Mouse (Mus musculus) CD4-positive helper T cell, adult 2 months (primary cell): ENCODE data around the gene Larp1.

ENCODE experiments used
- DNase-seq: peaks from one replicate; pipeline ENCODE4 v3.0.0-alpha.2; 2012; ENCODE audit warnings: low read depth, missing footprints, low spot score

Larp1 gene

DNA sequence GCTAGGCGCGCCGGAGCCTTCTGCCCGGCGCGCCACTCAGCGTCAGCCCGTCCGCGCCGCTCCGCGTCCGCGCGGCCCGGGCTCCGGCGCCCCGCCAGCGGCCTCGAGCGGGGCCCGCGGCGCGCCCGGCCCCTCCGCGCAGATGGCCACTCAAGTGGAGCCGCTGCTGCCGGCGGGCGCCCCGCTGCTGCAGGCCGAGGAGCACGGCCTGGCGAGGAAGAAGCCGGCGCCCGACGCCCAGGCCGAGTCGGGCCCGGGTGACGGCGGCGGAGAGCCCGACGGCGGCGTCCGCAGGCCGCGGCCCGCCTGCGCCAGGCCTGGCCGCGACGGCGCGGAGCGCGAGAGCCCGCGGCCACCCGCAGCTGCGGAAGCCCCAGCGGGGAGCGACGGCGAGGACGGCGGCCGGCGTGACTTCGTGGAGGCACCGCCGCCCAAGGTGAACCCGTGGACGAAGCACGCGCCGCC lies at the start of gene Larp1:
TSS of gene Larp1 (plus strand) at position 14 of the 465 bp plus-strand sequence.
- DNase-seq = no peak

DNA sequence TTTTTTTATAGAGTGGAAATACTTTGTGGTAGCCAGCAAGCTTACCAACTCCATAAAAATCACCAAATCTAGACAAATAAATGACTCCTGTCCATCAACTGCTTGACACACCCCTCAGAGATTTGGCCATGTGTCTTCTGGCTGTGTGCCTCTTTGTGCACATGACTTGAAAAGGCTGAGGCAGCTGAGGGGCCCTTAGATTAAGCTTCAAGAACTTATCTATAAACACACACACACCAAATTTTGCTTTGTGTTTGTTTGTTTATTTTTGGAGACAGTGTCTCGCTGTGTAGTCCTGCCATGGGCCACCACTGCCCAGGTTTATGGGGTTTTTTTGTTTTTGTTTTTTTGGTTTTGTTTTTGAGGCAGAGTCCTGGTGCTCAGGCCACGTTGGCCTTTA lies 48.9 kb upstream of the Larp1 start:
- no peak for DNase-seq

DNA sequence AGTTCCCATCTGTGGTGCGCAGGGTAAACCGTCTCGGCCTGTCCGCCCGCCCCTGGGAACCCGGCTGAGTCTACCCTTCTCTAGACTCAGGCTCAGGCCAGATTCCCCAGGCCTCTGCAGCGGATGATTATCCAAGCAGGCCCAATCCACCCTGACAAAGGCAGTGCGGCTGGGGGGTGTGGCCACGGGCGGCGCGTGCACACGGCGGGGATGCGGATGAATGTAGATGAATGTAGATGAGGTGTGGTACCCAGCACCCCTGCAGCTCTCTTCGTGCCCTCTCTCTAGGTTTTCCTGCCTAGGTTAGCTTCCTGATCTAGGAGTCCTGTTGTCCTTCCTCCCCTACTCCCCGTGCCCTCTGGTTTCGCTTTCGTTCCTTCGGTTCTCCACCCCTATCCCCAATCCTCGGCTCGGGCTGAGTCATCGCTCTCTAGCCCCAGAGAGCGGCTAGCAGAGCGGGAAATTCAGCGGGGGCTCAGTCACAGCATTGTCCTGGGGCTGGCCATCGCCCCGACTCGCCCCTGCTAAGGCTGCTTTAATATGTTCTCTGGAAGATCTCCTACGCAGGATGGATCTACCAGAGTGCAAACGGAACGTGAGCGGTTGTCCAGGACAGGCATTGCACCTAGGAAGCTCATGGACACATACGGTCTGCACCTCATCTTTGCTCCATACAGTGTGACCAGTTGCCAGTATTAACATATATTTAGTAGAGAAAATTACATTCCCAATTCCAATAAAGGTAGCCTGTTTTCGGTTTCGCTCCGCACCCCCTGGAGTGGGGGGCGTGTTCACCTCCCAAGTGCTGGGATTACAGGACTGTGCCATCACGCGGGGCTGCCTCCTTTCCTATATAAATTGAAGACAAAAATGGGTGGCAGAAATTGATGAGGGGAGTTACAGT lies 46.2 kb upstream of the Larp1 start:
- peak; percentile 75 for DNase-seq

DNA sequence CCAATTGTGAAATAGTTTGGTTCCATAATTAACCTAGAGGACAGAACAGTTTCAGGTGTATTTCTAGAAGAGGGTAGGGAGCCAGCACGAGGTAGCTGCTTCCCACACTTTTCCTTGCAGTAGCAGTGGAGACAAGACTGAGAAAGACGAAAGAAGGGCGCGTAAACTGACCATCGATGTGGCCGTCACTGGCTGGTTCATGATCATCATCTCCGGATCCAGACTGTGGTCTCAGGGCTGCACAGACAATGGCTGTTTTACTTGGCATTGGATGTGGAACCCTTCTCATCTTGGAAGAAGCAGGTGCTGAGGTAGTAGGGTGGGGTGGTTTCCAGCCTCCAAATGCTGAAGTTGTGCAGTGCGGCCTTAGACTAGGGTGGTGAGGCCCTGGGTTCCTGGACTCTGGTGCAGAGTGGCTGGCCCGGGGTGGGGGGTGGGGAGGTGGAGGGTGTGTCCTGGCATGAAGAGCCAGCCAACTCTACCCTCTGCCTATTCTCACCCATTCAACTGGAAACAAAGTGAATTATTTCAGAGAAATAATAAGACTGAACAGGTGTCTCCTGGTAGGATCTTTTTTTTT lies 45.5 kb upstream of the Larp1 start:
- no peak for DNase-seq

- no peak for DNase-seq
Measured at GRCm38 (mm10) chr11:57966630-57967029, 42.2 kb upstream of the Larp1 start.

- DNase-seq = no peak
Measured at GRCm38 (mm10) chr11:57968301-57968700, 40.6 kb upstream of the Larp1 start.

GRCm38 (mm10) chr11:57970541-57970940 lies 38.3 kb upstream of the Larp1 start:
- DNase-seq = no peak

GRCm38 (mm10) chr11:57973001-57973912 lies 35.6 kb upstream of the Larp1 start:
- no peak for DNase-seq

- no peak for DNase-seq
Measured at GRCm38 (mm10) chr11:57973913-57974234, 35.0 kb upstream of the Larp1 start.

GRCm38 (mm10) chr11:57975876-57976275 lies 33.0 kb upstream of the Larp1 start:
- no peak for DNase-seq

DNA sequence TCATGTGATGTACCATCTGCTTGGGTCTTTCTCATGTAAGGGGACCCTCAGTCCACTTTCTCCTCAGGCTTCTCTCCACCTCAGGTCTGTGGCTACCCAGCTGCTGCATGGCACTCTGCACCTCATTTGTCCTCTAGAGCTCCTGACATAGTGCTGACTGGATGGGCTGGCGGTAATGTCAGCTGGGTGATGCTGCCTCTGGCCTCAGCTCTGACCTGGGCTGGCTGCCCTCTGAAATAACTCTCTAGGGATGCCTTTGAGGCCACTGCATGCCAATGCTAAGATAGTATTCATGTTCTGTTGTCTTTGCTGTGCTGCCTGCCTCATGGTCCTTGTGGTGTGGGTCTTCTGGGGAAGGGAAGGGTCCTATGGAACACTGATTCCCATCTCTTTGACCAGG lies 31.2 kb upstream of the Larp1 start:
- DNase-seq = no peak

- DNase-seq = no peak
Measured at GRCm38 (mm10) chr11:57979621-57980020, 29.2 kb upstream of the Larp1 start.

DNA sequence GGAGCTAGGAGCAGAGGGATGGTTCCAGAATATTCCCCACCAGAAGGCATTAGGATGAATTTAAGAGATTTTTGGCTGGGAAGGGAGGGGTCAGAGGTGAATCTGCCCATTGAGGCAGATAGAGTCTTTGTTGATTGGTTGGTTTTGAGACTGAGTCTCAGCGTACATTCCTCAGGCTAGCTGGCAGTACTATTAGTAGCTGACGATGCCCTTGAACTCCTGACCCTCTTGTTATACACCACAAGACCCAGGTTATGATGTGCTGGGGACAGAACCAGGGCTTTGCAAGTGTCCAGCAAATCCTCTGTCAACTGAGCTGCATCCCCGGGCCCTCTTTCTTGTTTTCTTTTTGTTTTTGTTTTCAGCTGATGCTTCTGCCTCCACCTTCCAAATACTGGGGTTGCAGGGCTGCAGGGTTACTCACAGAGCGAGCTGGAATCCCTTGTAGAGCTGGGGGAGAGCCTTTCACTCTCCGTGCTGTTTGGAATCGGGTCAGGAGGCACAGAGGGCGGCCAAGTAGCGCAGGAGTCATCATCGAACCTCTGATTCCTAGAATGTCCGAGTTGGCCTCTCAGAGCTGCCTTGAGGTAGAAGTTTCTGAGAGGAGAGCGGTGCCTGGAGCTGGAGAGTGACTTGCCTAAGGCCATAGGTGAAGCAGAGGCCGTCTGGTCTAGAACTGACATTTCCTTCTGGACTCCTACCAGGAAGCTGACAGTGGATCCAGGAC lies 27.6 kb upstream of the Larp1 start:
- DNase-seq = no peak

DNA sequence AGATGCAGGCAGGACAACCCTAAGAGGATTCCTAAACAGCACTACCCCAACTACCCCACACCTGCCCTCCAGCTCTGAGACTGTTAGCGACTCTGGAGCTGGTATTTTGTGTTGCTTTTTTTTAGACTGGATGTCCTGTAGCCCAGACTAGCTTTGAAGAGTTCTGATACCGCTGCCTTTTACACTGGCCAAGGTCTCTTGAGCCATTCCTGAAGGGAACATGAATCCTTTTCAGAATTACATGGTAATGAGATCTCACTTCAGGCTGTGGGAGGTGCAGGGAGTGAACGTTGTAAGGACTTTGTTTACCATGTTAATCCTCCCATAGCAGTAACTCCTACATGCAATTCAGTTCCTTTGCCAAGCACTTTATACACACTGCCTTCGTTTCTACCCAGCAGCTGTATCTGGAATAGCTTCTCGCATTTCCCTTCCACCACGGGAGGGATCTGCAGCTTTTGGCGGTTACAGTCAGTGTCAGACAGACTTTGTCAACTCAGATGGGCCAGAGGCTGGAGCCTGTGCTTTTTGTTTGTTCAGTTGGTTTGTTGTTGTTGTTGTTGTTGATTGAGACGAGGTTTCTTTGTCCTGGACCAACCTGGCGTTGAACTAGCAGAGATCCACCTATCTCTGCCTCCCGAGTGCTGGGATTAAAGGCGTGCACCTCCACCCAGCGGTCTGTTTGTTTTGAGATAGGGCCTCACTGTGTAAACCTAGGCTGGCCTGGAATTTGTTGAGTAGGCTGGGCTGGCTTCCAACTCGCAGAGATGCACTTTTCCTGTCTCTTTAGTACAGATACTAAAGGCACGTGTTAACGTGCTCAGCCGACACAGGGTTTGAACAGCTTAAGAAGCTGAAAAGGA lies 25.2 kb upstream of the Larp1 start:
- no peak for DNase-seq

DNA sequence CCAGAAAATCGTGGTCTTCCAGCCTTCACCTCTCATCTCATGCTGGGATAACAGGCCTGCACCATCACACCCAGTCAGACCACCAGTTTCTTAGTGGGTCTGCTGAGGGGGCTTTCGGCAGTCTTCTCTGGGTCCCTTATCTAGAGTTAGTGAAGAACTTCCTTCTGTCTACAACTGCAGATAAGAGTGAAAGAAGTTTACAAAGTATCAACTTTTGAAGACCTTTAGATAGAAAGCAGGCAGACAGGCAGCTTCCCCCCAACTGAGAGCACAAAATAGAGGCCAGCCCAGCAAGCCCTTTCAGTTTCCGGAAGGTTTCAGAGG lies 24.6 kb upstream of the Larp1 start:
- DNase-seq = no peak

DNA sequence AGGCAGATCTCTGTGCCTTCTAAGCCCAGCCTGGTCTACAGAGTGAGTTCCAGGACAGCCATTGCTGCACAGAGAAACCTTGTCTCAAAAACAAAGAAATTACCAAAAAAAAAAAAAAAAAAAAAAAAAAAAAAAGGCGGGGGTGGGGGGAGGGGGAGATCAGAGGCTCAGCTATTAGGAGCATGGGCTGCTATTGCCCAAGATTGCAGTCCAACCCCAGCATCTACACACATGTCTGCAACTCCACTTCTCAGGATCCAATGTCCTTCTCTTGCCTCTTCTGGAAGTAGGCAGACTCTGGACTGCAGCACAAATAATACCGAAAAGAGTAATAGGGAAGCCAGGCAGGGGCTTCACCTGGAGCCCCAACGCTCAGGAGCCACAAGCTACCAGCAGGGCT lies 23.4 kb upstream of the Larp1 start:
- no peak for DNase-seq

DNA sequence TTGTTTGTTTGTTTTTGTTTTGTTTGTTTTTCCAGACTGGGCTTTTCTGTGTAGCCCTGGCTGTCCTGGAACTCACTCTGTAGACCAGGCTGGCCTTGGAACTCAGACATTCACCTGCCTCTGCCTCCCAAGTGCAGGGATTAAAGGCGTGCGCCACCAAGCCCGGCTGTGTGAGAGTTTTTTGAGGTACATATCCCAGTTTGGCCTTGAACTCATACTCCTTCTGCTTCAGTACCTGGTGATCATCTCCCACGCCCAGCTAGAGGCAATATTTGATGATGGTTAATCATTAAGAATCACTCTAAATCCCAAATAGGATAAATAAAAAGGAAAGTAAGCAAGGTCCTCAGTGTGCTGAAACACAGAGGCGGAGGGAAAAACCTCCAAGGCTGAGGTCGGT lies 22.8 kb upstream of the Larp1 start:
- no peak for DNase-seq

DNA sequence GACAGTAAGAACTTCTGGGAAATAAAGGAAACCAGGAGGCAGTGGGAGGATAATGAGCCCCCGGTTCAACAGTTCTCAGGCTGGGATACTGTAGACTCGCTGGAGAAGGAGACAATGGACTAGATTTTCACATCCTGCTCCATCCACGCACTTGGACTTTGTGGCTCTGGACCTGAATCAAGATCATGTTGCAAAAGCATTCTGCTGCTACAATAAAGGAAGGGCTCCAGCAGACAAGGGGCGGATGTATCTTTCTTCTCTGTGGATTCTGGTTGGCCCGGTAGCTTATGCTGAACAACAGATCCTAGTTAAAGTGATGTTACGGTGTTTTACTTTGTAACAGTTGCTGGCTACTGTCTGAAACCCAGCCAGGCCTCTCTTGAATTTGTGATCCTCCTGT lies 22.4 kb upstream of the Larp1 start:
- no peak for DNase-seq

DNA sequence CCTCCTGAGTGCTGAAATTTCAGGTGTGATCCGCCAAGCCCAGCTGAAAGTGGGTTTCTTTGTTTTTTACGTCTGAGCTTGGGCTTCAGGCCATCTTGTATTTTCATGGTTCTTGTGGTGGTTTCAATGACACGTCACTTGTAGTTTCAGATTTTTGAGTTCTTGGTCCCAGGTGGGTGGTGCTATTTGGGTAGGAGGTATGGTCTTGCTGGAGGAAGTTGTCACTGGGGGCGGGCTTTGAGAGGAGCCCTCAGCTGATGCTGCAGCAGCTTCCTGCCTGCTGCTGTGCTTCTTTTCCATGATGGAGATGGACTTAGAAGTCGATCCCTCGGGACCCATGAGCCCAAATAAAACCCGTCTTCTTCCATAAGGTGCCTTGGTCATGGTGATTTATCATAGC lies 22.0 kb upstream of the Larp1 start:
- no peak for DNase-seq

DNA sequence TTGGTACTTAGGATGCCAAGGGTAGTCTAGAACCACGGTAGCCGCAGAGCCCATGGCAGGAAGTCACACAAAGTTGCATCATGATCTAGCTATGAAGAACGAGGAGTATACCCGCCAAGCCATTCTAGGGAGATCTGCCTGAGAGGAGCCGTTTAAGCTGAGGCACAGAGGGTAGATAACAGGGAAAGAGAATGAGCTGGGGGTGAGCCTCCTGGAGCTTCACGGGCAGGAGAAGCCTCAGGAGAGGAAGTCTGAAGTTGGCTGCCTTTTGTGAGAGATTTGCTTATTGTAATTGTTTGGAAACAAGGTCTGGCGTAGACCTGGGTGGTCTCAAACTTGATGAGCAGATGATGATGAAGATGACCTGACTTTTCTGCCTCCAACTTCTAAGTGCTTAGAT lies 10.7 kb upstream of the Larp1 start:
- no peak for DNase-seq

DNA sequence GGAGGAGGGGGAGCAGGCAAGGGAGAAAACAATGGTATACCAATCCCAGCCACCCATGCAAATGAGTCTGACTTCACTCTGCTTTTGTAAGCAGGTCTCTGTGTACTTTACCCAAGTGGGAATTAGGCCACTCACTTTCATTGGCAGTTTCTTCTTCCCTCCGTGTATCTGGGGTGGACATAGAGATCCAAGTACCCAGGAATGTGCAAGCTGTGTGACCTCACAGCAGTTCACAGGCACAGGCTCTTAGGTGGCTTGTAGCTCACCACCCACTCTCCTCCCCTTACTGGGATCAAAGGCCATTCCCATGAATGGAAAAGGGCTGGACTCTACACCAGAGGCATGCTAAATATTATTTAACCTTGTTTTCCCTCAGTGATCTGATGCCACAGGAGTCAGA lies 10.0 kb upstream of the Larp1 start:
- DNase-seq = no peak
